Mouse (Mus musculus) G1E (cell line): ENCODE data around the gene Klhl21.

Experiments used
- CTCF ChIP-seq: IDR thresholded peaks from 2 replicates; pipeline ENCODE4 v1.5.1; 2012; ENCODE audit warnings: low read depth, low read length, inconsistent platforms, mixed read lengths
- GATA1 ChIP-seq: IDR thresholded peaks from 2 replicates; pipeline ENCODE4 v1.6.1; 2012; ENCODE audit warnings: borderline replicate concordance, low read length, inconsistent platforms, mixed read lengths
- GATA2 ChIP-seq: IDR thresholded peaks from 2 replicates; pipeline ENCODE4 v1.6.1; 2012; ENCODE audit warnings: low read depth, low read length, inconsistent platforms, borderline replicate concordance
- POLR2AphosphoS5 ChIP-seq: IDR thresholded peaks from 2 replicates; pipeline ENCODE4 v1.6.1; 2012; ENCODE audit warnings: low read depth, low read length, inconsistent platforms; ENCODE audit not compliant: insufficient replicate concordance
- TAL1 ChIP-seq: conservative IDR thresholded peaks from 2 replicates; pipeline ENCODE4 v1.6.1; 2012; ENCODE audit warnings: low read depth, low read length, inconsistent platforms, mixed read lengths

DNA sequence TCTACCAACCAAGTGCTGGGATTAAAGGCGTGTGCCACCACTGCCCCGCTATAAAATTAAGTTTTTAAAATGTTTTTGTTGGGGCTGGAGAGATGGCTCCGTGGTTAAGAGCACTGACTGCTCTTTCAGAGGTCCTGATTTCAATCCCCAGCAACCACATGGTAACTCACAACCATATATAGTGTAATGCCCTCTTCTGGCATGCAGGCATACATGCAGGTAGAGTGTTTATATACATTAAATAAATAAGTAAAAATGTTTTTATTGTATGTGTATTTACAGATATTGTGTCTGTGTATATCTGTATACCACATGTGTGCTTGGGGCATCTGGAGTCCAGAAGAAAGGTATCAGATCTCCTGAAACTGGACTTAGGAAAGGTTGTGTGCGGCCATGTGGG, 7.3 kb upstream of the Klhl21 start:
- TF ChIP-seq POLR2AphosphoS5 (no peak), CTCF (no peak), GATA1 (no peak), TAL1 (no peak), GATA2 (no peak)
